Mouse (Mus musculus): Measurements from ENCODE around the gene Selenbp1.
A peak's percentile ranks its signal among the peaks of the same experiment; 100 is the strongest.

Selenbp1 gene

DNA sequence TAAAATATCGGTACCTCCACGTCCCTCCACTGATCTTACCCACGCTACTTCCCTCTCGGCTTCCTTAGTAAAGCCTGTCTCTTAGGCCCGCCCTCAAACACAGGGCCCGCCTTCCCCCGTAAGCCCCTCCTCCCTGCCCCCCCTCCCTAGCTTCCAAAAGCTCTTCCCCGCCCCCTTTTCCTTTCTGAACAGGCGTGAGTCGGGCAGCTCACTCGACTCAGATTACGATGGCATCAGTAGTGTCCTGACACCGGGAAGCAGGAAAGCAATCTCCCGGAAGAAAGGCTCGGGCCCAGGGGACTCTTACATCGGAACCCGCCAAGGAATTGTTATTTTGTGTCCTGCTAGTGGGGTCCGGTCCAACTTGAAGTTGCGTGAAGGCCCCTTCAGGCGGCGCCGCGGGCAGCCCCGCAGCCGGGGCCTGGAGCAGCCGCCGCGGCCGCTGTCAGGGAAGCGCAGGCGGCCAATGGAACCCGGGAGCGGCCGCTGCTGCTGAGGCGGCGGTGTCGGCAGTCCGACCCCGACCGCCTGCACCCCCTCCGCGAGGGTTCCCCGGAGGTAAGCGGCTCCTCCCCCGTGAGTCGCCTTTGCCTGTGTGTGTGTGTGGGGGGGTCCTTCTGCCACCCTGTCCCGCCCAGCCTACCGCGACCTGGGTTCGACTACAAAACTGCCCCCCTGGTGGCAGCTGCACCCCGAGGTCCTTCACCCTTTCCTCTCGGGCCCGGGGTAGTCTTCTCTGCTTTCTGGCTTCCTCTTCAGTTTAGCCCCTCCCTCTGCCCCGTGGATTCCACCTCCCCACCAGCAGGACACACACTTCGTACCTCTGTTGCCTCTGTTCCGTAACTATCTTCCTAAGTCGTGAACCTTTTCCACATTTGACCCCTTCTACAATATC, 41.9 kb downstream of the Selenbp1 start, which contains the start of gene Pi4kb:
TSS of gene Pi4kb (plus strand) at position 204 of the 895 bp plus-strand sequence.
- DNase-seq (ENCODE audit: low spot score in 2 of 2) = peak; percentile 78 to 83

DNA sequence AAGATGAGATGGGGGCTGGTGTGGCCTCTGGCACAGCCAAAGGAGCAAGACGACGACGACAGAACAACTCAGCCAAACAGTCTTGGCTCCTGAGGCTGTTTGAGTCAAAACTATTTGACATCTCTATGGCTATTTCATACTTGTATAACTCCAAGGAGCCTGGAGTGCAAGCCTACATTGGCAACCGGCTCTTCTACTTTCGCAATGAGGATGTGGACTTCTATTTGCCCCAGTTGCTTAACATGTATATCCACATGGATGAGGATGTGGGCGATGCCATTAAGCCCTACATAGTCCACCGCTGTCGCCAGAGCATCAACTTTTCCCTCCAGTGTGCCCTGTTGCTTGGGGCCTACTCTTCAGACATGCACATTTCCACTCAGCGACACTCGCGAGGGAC, 51.5 kb downstream of the Selenbp1 start:
- DNase-seq (ENCODE audit: low spot score in 2 of 2) = no peak

DNA sequence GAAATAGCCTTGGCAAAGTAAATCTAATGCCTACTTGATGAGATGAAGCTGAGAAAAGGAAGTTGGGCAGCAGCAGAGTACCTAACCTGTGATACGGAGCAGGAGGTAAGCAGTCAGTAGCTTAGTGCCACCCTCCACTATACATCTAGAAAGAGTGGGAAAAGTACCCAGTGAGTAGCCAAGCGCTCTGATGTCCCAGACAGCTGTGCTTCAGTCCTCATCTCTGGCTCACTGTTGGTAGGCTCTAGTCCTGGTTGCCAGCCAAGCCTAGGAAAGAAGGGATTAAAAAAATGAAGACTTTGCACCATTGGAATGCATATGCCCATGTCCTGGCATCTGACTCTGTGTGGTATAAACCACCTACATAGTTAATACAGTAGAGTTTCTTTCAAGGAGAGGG, 52.7 kb downstream of the Selenbp1 start:
- no peak for DNase-seq (ENCODE audit: low spot score in 2 of 2)

DNA sequence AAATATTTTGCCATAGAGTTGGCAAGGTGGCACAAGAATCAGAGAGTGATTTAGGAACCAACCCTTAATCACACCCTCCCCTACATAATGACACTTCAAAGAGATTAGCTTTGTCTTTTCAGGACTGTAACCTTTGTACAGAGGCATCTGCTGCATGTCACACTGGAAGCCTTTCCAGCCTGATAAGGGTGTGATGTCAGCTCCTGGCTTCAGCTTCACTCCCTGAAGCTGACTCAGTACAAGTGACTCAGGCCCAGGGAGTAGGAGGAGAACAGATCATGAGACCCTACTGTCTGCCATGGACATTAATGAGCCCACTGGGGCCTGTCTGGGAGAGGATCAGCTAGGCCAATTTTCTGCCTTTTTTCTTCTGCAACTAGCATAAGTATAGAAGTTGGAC, 54.7 kb downstream of the Selenbp1 start:
- no peak for DNase-seq (ENCODE audit: low spot score in 2 of 2)

DNA sequence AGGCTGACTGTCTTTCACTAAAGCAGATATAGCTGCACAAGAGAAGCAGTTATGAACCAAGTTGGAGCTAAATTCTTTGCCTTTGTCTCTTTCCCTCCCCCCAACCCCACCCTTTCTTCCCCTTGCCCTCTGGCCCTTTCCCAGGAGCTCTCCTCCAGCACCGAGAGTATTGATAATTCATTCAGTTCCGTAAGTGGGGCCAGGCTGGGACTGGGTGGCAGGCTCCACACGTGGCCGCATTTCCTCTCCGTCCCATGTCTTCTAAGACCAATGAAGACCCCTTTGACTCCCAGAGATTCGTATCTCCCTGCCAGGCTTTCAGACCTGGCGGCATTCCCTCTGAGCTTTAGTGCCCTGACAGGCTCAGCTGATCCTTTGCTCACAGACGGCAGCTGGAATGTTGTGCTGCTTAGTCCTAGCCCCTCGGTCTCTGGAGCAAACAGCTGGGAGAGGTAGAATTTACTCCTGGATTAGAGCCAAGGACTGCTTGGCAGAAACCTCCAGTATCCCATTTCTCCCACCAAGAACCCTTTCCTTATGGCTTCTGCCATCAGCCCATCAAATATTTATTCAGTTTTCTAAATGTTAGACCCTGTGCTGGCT, 56.4 kb downstream of the Selenbp1 start:
- no peak for DNase-seq (ENCODE audit: low spot score in 2 of 2)
